8 mouse cellular contexts compared by ENCODE assay signal in the genomic region with DNA sequence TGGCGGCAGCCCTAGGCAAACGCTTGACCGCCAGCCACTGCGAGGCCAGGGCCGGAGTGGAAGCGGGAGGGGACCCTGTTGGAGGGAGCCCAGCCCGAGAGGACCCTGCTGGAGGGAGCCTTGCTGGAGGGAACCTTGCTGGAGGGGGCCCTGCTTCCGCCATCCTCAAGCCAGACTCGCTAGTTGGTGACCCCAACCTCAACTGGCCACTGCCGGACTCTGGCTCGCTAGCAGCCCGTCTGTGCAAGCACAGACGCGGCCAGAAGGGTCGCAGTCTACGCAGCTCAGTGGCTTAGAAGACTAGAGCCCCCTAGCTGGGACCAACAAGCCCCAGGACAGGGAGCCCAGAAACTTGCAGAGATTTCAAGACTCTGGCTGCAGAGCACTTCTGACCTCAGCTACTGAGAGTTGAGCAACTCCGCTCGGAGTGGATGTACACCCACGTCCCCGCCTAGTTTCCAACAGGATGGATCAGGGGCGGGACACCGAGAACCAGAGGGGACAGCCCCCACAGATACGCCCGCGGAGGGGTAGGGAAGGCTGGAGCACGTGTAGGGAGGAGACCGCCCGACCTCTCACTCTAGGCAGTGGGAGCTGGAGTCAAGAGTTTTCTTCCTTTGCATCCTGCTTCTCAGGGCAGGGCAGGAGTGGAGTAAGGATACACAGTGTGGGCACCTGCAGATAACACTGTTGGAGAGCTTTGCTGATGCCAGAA. TPM values are rescaled to one million over a fixed set of nuclear protein-coding genes. Genes with fewer than 3 reads are reported as not detected.
DNase-seq lines count a peak whose midpoint lies in the region; ATAC-seq and TF ChIP-seq lines count a peak whose summit lies in the region.

Mcf2 (minus strand) TSS at position 346 of the 715 bp plus-strand sequence.

- no peaks in the 10 kb centered on the region; the same call in 1 of the 2 replicates for H3K27me3 ChIP-seq in cerebellum, adult 2 months (ENCODE audit: control insufficient read depth, insufficient read depth, low read length)
- H3K27me3 ChIP-seq in hindbrain, embryonic 14.5 days (ENCODE audit: control insufficient read depth, insufficient read depth, low read length), result peaks cover 14% of the 10 kb centered on the region; the same call in 1 of the 2 replicates
- H3K27me3 ChIP-seq in midbrain, embryonic 14.5 days (ENCODE audit: control insufficient read depth, insufficient read depth, low read length), result no peaks in the 10 kb centered on the region

- H3K4me1 ChIP-seq in cerebellum, adult 2 months (ENCODE audit: control insufficient read depth, insufficient read depth, low read length), result no peaks in the 10 kb centered on the region
- H3K4me1 ChIP-seq in hindbrain, embryonic 14.5 days (replicated peaks; ENCODE audit: control insufficient read depth, insufficient read depth, low read length), result no peaks in the 10 kb centered on the region
- H3K4me1 ChIP-seq in midbrain, embryonic 14.5 days (ENCODE audit: control insufficient read depth, insufficient read depth, low read length), result no peaks in the 10 kb centered on the region

- H3K4me2 ChIP-seq in hindbrain, embryonic 14.5 days (replicated peaks), result peak within 1 kb of the TSS; percentile 85
- H3K4me2 ChIP-seq in midbrain, embryonic 14.5 days (ENCODE audit: low read length), result peak within 1 kb of the TSS; percentile 75

- no peaks in the 10 kb centered on the region for H3K9me3 ChIP-seq in hindbrain, embryonic 14.5 days (ENCODE audit: control insufficient read depth, low read length)
- no peaks in the 10 kb centered on the region for H3K9me3 ChIP-seq in midbrain, embryonic 14.5 days (ENCODE audit: control insufficient read depth, low read length)

- 5% methylated on average over 24 of the region's 28 CpGs for WGBS in cerebellum, adult 2 months
- 24% methylated on average over 28 of the region's 28 CpGs for WGBS in hindbrain, embryonic 14.5 days
- 19% methylated on average over 28 of the region's 28 CpGs for WGBS in midbrain, embryonic 14.5 days

- DNase-seq in cerebellum, adult 2 months, result peak; percentile 0 to 14
- DNase-seq in cerebellum, adult 9-10 months, result no peak
- peak; percentile 19 for DNase-seq in urinary bladder, adult 2 months (ENCODE audit: low spot score)
- DNase-seq in urinary bladder, postnatal 25 days (ENCODE audit: low spot score), result no peak
- DNase-seq in hindbrain, embryonic 14.5 days (ENCODE audit: low spot score), result peak; percentile 24
- peak; percentile 35 for DNase-seq in midbrain, embryonic 14.5 days
- DNase-seq in thymus, postnatal 4 days, result no peak

- H3K9ac ChIP-seq in hindbrain, embryonic 14.5 days, result peak within 1 kb of the TSS; percentile 51
- 0 out of 2 replicates have a peak within 1 kb of the TSS, but pooled peaks have one; percentile 31 for H3K9ac ChIP-seq in midbrain, embryonic 14.5 days (replicated peaks; ENCODE audit: low read length)

- H3K36me3 ChIP-seq in hindbrain, embryonic 14.5 days (replicated peaks; ENCODE audit: control insufficient read depth, insufficient read depth), result no peaks in the 10 kb centered on the region
- H3K36me3 ChIP-seq in midbrain, embryonic 14.5 days (ENCODE audit: control insufficient read depth, insufficient read depth, low read length), result no peaks in the 10 kb centered on the region

- no peak within 1 kb of the TSS for H3K27ac ChIP-seq in cerebellum, adult 2 months (ENCODE audit: insufficient read depth, low read length)
- H3K27ac ChIP-seq in hindbrain, embryonic 14.5 days, result no peak within 1 kb of the TSS
- no peak within 1 kb of the TSS for H3K27ac ChIP-seq in midbrain, embryonic 14.5 days (replicated peaks; ENCODE audit: low read depth, low read length)

- peak; percentile 77 for ATAC-seq in hindbrain, embryonic 14.5 days (ENCODE audit: low FRiP score)
- peak; percentile 64 for ATAC-seq in midbrain, embryonic 14.5 days (ENCODE audit: low FRiP score, low TSS enrichment)
- no peak for ATAC-seq in megakaryocyte-erythroid progenitor cell, adult 5-6 weeks (replicated peaks; ENCODE audit: low FRiP score, low TSS enrichment, poor library complexity, severe bottlenecking)

- no peak for TF ChIP-seq CTCF in cerebellum, adult 2 months (IDR thresholded peaks at IDR 0.05; ENCODE audit: borderline replicate concordance, insufficient read depth, low read depth, low read length)

- H3K4me3 ChIP-seq in cerebellum, adult 2 months (replicated peaks; ENCODE audit: insufficient read depth, low read depth, low read length), result peak within 1 kb of the TSS; percentile 48
- peak within 1 kb of the TSS; percentile 42 for H3K4me3 ChIP-seq in hindbrain, embryonic 14.5 days (replicated peaks; ENCODE audit: low read length)
- peak within 1 kb of the TSS; percentile 41 for H3K4me3 ChIP-seq in midbrain, embryonic 14.5 days (replicated peaks; ENCODE audit: low read depth, low read length)

- no peak for TF ChIP-seq POLR2A in cerebellum, adult 2 months (IDR thresholded peaks at IDR 0.05; ENCODE audit: borderline replicate concordance, insufficient read depth, low read length)

RNA-seq across cellular contexts. Expression of gene Mcf2, which starts in this region (rescaled TPM):
- polyA plus RNA-seq in cerebellum, adult 2 months (2012; rRNA removed), result 4.7 and 6.5 TPM in 2 replicates
- 0.01 TPM in 1 of 2 replicates, not detected in the other for polyA plus RNA-seq in urinary bladder, adult 2 months (2012; rRNA removed)
- polyA plus RNA-seq in hindbrain, embryonic 14.5 days (2014; fragmentation: Nextera tagmentation; extraction: Ambion mirVana), result 3.0 and 3.9 TPM in 2 replicates
- polyA plus RNA-seq in midbrain, embryonic 14.5 days (2014; fragmentation: Nextera tagmentation; extraction: Ambion mirVana), result 1.7 and 2.1 TPM in 2 replicates
- total RNA-seq in megakaryocyte-erythroid progenitor cell, adult 5-6 weeks (2014; fragmentation: Nextera tagmentation), result not detected in 2 replicates
- 0.23 TPM in 1 of 2 replicates, not detected in the other for total RNA-seq in megakaryocyte-erythroid progenitor cell, adult 5-6 weeks (2017)

Comparison
In these comparisons a context has a peak if more than half of its experiments do, and no peak if none do; other contexts are left out.
1. DNase-seq: peak in cerebellum, adult 2 months (2 of 2), hindbrain, embryonic 14.5 days (single experiment) and midbrain, embryonic 14.5 days (single experiment); none in cerebellum, adult 9-10 months (single experiment), urinary bladder, postnatal 25 days (single experiment) and thymus, postnatal 4 days (single experiment).
2. Peak in DNase-seq in urinary bladder, adult 2 months; RNA of the gene not detected or under 1 TPM.
3. Peak in every context shown above with its lines, with median percentiles within 50 percentile points of each other: H3K4me3 ChIP-seq.